Mouse (Mus musculus): ENCODE measurements around the gene Pnldc1. TPM values are rescaled to one million over a fixed set of nuclear protein-coding genes. Genes with fewer than 3 reads are reported as not detected.

Pnldc1 gene
- polyA plus RNA-seq, 1 experiment from 2014 or later, result 2.8 TPM

GRCm38 (mm10) chr17:12881216-12881615 lies 28.8 kb downstream of the Pnldc1 start:
- no peaks in the 10 kb centered on the region for H3K27me3 ChIP-seq (replicated peaks; ENCODE audit: control insufficient read depth, insufficient read depth, low read length)
- ATAC-seq (ENCODE audit: low read depth), result no peak
- no peak overlapping the region for H3K4me3 ChIP-seq (ENCODE audit: low read depth, low read length)
- no peak for DNase-seq (ENCODE audit: low spot score)
- no peaks in the 10 kb centered on the region for H3K9me3 ChIP-seq (ENCODE audit: control insufficient read depth, low read length)
- no peaks in the 10 kb centered on the region for H3K4me1 ChIP-seq (ENCODE audit: control insufficient read depth, insufficient read depth, low read length)
- H3K36me3 ChIP-seq (ENCODE audit: control insufficient read depth, insufficient read depth, low read length), result no peaks in the 10 kb centered on the region
- WGBS, result 90% methylated on average over 1 of the region's 1 CpGs
- no peak overlapping the region for H3K4me2 ChIP-seq (ENCODE audit: low read depth, low read length)
- no peak overlapping the region for H3K9ac ChIP-seq (ENCODE audit: low read depth, low read length)
- H3K27ac ChIP-seq (replicated peaks; ENCODE audit: low read depth, low read length), result no peak overlapping the region

- Histone ChIP-seq H3K9ac (ENCODE audit: low read depth, low read length) (no peak overlapping the region), H3K27ac (replicated peaks; ENCODE audit: low read depth, low read length) (no peak overlapping the region), H3K4me3 (ENCODE audit: low read depth, low read length) (0 out of 2 replicates have a peak overlapping the region, but pooled peaks have one; percentile 4), H3K36me3 (ENCODE audit: control insufficient read depth, insufficient read depth, low read length) (no peaks in the 10 kb centered on the region), H3K9me3 (ENCODE audit: control insufficient read depth, low read length) (no peaks in the 10 kb centered on the region), H3K27me3 (replicated peaks; ENCODE audit: control insufficient read depth, insufficient read depth, low read length) (no peaks in the 10 kb centered on the region), H3K4me2 (ENCODE audit: low read depth, low read length) (peak overlapping the region; percentile 44), H3K4me1 (ENCODE audit: control insufficient read depth, insufficient read depth, low read length) (no peaks in the 10 kb centered on the region)
- DNase-seq (ENCODE audit: low spot score) (peak; percentile 93), ATAC-seq (ENCODE audit: low read depth) (peak; percentile 85)
- WGBS, result 1% methylated on average over 14 of the region's 14 CpGs
Measured at GRCm38 (mm10) chr17:12880178-12880577, 29.9 kb downstream of the Pnldc1 start.

- Histone ChIP-seq H3K9ac (ENCODE audit: low read depth, low read length) (no peak within 1 kb of the TSS), H3K36me3 (ENCODE audit: control insufficient read depth, insufficient read depth, low read length) (no peaks in the 10 kb centered on the region), H3K27me3 (replicated peaks; ENCODE audit: control insufficient read depth, insufficient read depth, low read length) (no peaks in the 10 kb centered on the region), H3K27ac (replicated peaks; ENCODE audit: low read depth, low read length) (no peak within 1 kb of the TSS; the same call in 1 of the 2 replicates), H3K4me2 (ENCODE audit: low read depth, low read length) (no peak within 1 kb of the TSS), H3K9me3 (ENCODE audit: control insufficient read depth, low read length) (no peaks in the 10 kb centered on the region), H3K4me3 (ENCODE audit: low read depth, low read length) (no peak within 1 kb of the TSS), H3K4me1 (ENCODE audit: control insufficient read depth, insufficient read depth, low read length) (peaks cover 16% of the 10 kb centered on the region; the same call in 1 of the 2 replicates)
- DNase-seq (ENCODE audit: low spot score) (no peak), ATAC-seq (ENCODE audit: low read depth) (no peak)
- WGBS, result 67% methylated on average over 5 of the region's 5 CpGs
Measured at GRCm38 (mm10) chr17:12875734-12876133, 34.3 kb downstream of the Pnldc1 start, which contains the start of gene Mrgprh. Gene Mrgprh (plus strand): TSS chr17:12876034.

DNA sequence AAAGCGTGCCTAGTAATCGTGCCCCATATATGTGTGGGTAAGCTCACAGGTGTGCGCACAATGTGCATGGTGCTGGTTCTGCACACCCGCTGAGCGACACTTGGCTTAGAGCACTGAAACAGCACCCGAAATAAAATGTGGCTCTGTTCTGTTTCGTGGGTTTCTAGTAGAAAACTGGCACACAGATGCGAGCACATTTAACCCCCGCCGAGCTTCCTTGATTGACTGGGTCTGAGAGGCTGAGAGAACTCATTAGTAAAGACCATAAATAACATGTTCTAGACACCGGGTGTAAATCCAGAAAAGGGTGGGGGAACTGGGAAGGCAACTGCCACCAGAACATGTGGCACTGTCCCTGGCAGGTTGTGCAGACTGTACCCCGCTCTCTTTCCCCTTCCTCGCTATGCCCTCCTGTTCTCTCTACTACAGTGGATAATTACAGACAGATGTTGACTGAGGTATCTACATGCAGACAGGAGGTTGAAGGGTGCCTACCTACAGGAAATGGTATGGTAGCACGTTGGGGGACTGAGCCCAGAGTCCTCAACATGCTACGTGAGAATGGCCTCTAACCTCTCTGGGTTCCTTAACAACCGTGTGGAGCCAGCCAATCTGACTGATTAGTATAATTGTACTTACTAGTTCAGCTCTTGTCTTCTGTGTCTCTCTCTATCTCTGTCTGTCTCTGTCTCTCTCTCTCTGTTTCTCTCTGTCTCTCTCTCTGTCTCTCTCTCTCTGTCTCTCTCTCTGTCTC lies 37.6 kb downstream of the Pnldc1 start:
- H3K9ac ChIP-seq (ENCODE audit: low read depth, low read length), result no peak overlapping the region
- no peaks in the 10 kb centered on the region for H3K9me3 ChIP-seq (ENCODE audit: control insufficient read depth, low read length)
- 42% methylated on average over 16 of the region's 16 CpGs for WGBS
- ATAC-seq (ENCODE audit: low read depth) (no peak), DNase-seq (ENCODE audit: low spot score) (no peak)
- H3K4me3 ChIP-seq (ENCODE audit: low read depth, low read length), result no peak overlapping the region
- no peaks in the 10 kb centered on the region for H3K27me3 ChIP-seq (replicated peaks; ENCODE audit: control insufficient read depth, insufficient read depth, low read length)
- H3K36me3 ChIP-seq (ENCODE audit: control insufficient read depth, insufficient read depth, low read length), result no peaks in the 10 kb centered on the region
- no peak overlapping the region for H3K27ac ChIP-seq (replicated peaks; ENCODE audit: low read depth, low read length)
- peaks cover 27% of the 10 kb centered on the region; the same call in 1 of the 2 replicates for H3K4me1 ChIP-seq (ENCODE audit: control insufficient read depth, insufficient read depth, low read length)
- H3K4me2 ChIP-seq (ENCODE audit: low read depth, low read length), result peak overlapping the region; percentile 4; the same call in 1 of the 2 replicates

- DNase-seq (ENCODE audit: low spot score) (peak; percentile 85), ATAC-seq (ENCODE audit: low read depth) (peak; percentile 56)
- 10% methylated on average over 4 of the region's 4 CpGs for WGBS
- H3K4me2 ChIP-seq (ENCODE audit: low read depth, low read length), result no peak overlapping the region
- no peaks in the 10 kb centered on the region for H3K9me3 ChIP-seq (ENCODE audit: control insufficient read depth, low read length)
- no peak overlapping the region for H3K9ac ChIP-seq (ENCODE audit: low read depth, low read length)
- no peaks in the 10 kb centered on the region for H3K36me3 ChIP-seq (ENCODE audit: control insufficient read depth, insufficient read depth, low read length)
- no peak overlapping the region for H3K4me3 ChIP-seq (ENCODE audit: low read depth, low read length)
- no peaks in the 10 kb centered on the region for H3K27me3 ChIP-seq (replicated peaks; ENCODE audit: control insufficient read depth, insufficient read depth, low read length)
- peaks cover 27% of the 10 kb centered on the region; the same call in 1 of the 2 replicates for H3K4me1 ChIP-seq (ENCODE audit: control insufficient read depth, insufficient read depth, low read length)
- H3K27ac ChIP-seq (replicated peaks; ENCODE audit: low read depth, low read length), result peak overlapping the region; percentile 67; the same call in 1 of the 2 replicates
Measured at GRCm38 (mm10) chr17:12868640-12869039, 41.4 kb downstream of the Pnldc1 start.

DNA sequence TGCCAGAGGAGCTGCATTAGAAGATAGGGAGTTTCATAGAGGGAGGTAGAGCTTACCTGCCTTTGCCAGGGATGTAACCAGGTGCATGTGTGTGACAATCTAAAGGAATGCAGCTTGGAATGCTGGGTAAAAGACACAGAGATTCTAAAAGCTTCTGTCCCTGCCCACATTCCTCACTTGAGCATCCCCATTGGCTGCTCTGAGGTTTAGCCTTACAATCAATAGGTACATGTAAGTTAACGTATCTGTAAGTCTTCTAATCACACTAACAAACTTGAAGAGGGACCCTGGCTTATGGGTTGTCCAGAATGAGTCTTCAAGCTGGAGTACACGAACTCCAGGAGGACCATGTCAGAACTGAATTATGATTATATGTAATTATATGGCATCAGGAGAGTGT lies 42.0 kb downstream of the Pnldc1 start, which contains the start of gene Mas1:
Mas1 (minus strand) TSS at position 101 of the 400 bp plus-strand sequence.
- H3K36me3 ChIP-seq (ENCODE audit: control insufficient read depth, insufficient read depth, low read length), result no peaks in the 10 kb centered on the region
- H3K9me3 ChIP-seq (ENCODE audit: control insufficient read depth, low read length), result no peaks in the 10 kb centered on the region
- peak within 1 kb of the TSS; percentile 67 for H3K27ac ChIP-seq (replicated peaks; ENCODE audit: low read depth, low read length)
- no peaks in the 10 kb centered on the region for H3K27me3 ChIP-seq (replicated peaks; ENCODE audit: control insufficient read depth, insufficient read depth, low read length)
- H3K9ac ChIP-seq (ENCODE audit: low read depth, low read length), result no peak within 1 kb of the TSS
- peaks cover 24% of the 10 kb centered on the region; the same call in 1 of the 2 replicates for H3K4me1 ChIP-seq (ENCODE audit: control insufficient read depth, insufficient read depth, low read length)
- WGBS, result 20% methylated on average over 2 of the region's 2 CpGs
- ATAC-seq (ENCODE audit: low read depth) (peak; percentile 9; the same call in 1 of the 2 replicates), DNase-seq (ENCODE audit: low spot score) (no peak)
- H3K4me3 ChIP-seq (ENCODE audit: low read depth, low read length), result no peak within 1 kb of the TSS
- no peak within 1 kb of the TSS for H3K4me2 ChIP-seq (ENCODE audit: low read depth, low read length)

- ATAC-seq (ENCODE audit: low read depth) (no peak), DNase-seq (ENCODE audit: low spot score) (no peak)
- H3K27me3 ChIP-seq (replicated peaks; ENCODE audit: control insufficient read depth, insufficient read depth, low read length), result no peaks in the 10 kb centered on the region
- peaks cover 15% of the 10 kb centered on the region; the same call in 1 of the 2 replicates for H3K4me1 ChIP-seq (ENCODE audit: control insufficient read depth, insufficient read depth, low read length)
- H3K4me2 ChIP-seq (ENCODE audit: low read depth, low read length), result no peak overlapping the region
- no peak overlapping the region for H3K27ac ChIP-seq (replicated peaks; ENCODE audit: low read depth, low read length)
- WGBS, result 80% methylated on average over 10 of the region's 10 CpGs
- no peaks in the 10 kb centered on the region for H3K36me3 ChIP-seq (ENCODE audit: control insufficient read depth, insufficient read depth, low read length)
- H3K9ac ChIP-seq (ENCODE audit: low read depth, low read length), result no peak overlapping the region
- H3K4me3 ChIP-seq (ENCODE audit: low read depth, low read length), result no peak overlapping the region
- H3K9me3 ChIP-seq (ENCODE audit: control insufficient read depth, low read length), result no peaks in the 10 kb centered on the region
Measured at GRCm38 (mm10) chr17:12866853-12867252, 43.2 kb downstream of the Pnldc1 start.

GRCm38 (mm10) chr17:12865407-12865806 lies 44.6 kb downstream of the Pnldc1 start:
- no peak overlapping the region for H3K4me3 ChIP-seq (ENCODE audit: low read depth, low read length)
- H3K27me3 ChIP-seq (replicated peaks; ENCODE audit: control insufficient read depth, insufficient read depth, low read length), result no peaks in the 10 kb centered on the region
- H3K27ac ChIP-seq (replicated peaks; ENCODE audit: low read depth, low read length), result no peak overlapping the region
- no peaks in the 10 kb centered on the region for H3K36me3 ChIP-seq (ENCODE audit: control insufficient read depth, insufficient read depth, low read length)
- peaks cover 11% of the 10 kb centered on the region; the same call in 1 of the 2 replicates for H3K4me1 ChIP-seq (ENCODE audit: control insufficient read depth, insufficient read depth, low read length)
- H3K9me3 ChIP-seq (ENCODE audit: control insufficient read depth, low read length), result no peaks in the 10 kb centered on the region
- 63% methylated on average over 3 of the region's 3 CpGs for WGBS
- DNase-seq (ENCODE audit: low spot score) (peak; percentile 57), ATAC-seq (ENCODE audit: low read depth) (no peak)
- no peak overlapping the region for H3K9ac ChIP-seq (ENCODE audit: low read depth, low read length)
- H3K4me2 ChIP-seq (ENCODE audit: low read depth, low read length), result no peak overlapping the region
